Mouse (Mus musculus) mammary gland, adult 2 months (tissue): Measurements from ENCODE around the gene Dguok. TPM values are rescaled to one million over a fixed set of nuclear protein-coding genes. Genes with fewer than 3 reads are reported as not detected.

Source experiments
- polyA plus RNA-seq: library from polyadenylated mRNA; depleted of rRNA; stranded (reverse); fragments of >200 nt; gene quantifications from 2 replicates; pipeline ENCODE4 v1.2.3, GENCODE M21; 2012; ENCODE audit warnings: low replicate concordance; rRNA removed

The Dguok gene
- 58.5 and 69.4 TPM in 2 replicates for polyA plus RNA-seq

GRCm38 (mm10) chr6:83506258-83507167, at the start of gene Dguok:
TSS of gene Dguok (minus strand) at chr6:83506969.

GRCm38 (mm10) chr6:83536028-83536794, 29.4 kb upstream of the Dguok start, which contains the start of gene Actg2:
TSS of gene Actg2 (minus strand) at chr6:83536265.

GRCm38 (mm10) chr6:83459034-83459644, 47.6 kb downstream of the Dguok start, which contains the start of gene Tet3:
TSS of gene Tet3 (minus strand) at chr6:83459084.

Other genes starting within 250 kb of the Dguok start
- gene Mthfd2, start 181.1 kb downstream of the Dguok start, polyA plus RNA-seq = 4.0 and 4.8 TPM in 2 replicates
- 31.8 and 47.6 TPM in 2 replicates for gene Mob1a, start 181.0 kb downstream of the Dguok start, polyA plus RNA-seq
- 10.8 and 32.7 TPM in 2 replicates for gene Bola3, start 157.8 kb downstream of the Dguok start, polyA plus RNA-seq
- 10.4 and 18.2 TPM in 2 replicates for gene Tet3, start 47.9 kb downstream of the Dguok start, polyA plus RNA-seq
- gene Actg2, start 29.3 kb upstream of the Dguok start, polyA plus RNA-seq = 17.1 and 21.6 TPM in 2 replicates
- gene Stambp, start 65.8 kb upstream of the Dguok start, polyA plus RNA-seq = 10.1 and 18.0 TPM in 2 replicates
- gene Clec4f, start 149.2 kb upstream of the Dguok start, polyA plus RNA-seq = not detected in 2 replicates
- 1.7 and 2.5 TPM in 2 replicates for gene Cd207, start 170.9 kb upstream of the Dguok start, polyA plus RNA-seq
- gene Vax2, start 204.3 kb upstream of the Dguok start, polyA plus RNA-seq = 0.11 and 0.14 TPM in 2 replicates
- 44.0 and 51.0 TPM in 2 replicates for gene Atp6v1b1, start 236.0 kb upstream of the Dguok start, polyA plus RNA-seq